Mouse (Mus musculus) frontal cortex, postnatal 10 days (tissue): ENCODE data around the gene Timm23.

Experiments
- DNase-seq, 2 experiments: peaks; one replicate each; pipeline ENCODE4 v3.0.0; 2022; ENCODE audit warnings: low spot score in 2 of 2, mixed read lengths in 1 of 2

Timm23 gene

DNA sequence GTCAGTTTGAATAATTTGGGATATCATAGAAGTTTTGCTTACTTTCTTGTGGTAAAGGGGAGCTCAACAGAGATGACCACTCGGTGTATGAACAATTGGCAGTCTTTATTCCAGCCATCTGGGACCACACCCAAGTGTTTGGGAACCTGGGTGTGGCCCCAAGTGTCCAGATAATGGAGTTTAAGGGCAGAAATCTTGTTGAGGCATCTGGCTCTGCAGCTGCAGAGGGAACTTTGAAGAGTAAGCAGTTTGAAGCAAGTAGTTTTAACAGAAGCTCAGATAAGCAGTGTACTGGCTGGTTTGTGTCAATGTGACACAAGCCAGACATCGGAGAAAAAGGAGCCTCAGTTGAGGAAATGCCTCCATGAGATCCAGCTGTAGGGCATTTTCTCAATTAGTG lies 67.4 kb downstream of the Timm23 start:
- DNase-seq: no peak

DNA sequence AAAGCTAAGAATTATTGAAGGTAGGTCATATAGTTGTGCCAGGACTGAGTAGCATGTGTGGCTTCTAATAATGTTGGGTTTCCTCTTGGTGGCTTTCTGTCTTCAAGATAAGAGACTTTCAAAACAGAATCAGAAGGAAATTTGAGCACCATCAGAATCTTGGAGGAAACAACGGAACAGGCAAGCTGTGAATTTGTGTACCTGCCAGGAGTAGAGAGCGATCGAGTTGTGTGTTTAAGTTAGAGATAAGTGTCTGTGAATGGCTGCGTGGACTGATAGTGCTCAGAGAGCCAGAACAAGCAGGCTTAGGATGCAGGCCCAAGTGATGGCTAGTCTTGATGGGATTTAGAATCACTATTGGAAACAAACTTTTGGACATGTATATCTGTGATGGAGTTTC lies 69.9 kb downstream of the Timm23 start:
- no peak for DNase-seq
